Comparison of ENCODE assay signal across 31 mouse cellular contexts in genomic region chr5:96511005-96511404, GRCm38 (mm10).
"Had no signal": no experiment of that assay in that cellular context is flagged by ENCODE, and none has a peak within 500 bp of the region (broad histone marks: within the 10 kb centered on the region; RNA-seq: fewer than 3 reads in every experiment).

No protein-coding gene starts in this region.

- H3K27ac ChIP-seq: limb, embryonic 10.5 days; limb, embryonic 12.5 days; limb, embryonic 13.5 days; limb, embryonic 15.5 days; liver, embryonic 12.5 days; liver, embryonic 13.5 days; liver, embryonic 14.5 days; liver, embryonic 15.5 days; lung, embryonic 15.5 days; macrophage; midbrain, embryonic 10.5 days; midbrain, embryonic 12.5 days; midbrain, embryonic 13.5 days; midbrain, embryonic 15.5 days; neural tube, embryonic 12.5 days had no signal

- H3K9ac ChIP-seq: limb, embryonic 12.5 days; limb, embryonic 13.5 days; limb, embryonic 15.5 days; liver, embryonic 12.5 days; liver, embryonic 13.5 days; liver, embryonic 14.5 days; liver, embryonic 15.5 days; liver, postnatal 0 days; lung, embryonic 14.5 days; lung, embryonic 15.5 days; midbrain, embryonic 12.5 days; midbrain, embryonic 13.5 days; midbrain, embryonic 15.5 days; neural tube, embryonic 12.5 days had no signal

- H3K36me3 ChIP-seq: limb, embryonic 10.5 days; limb, embryonic 12.5 days; limb, embryonic 13.5 days; limb, embryonic 15.5 days; liver, embryonic 12.5 days; liver, embryonic 13.5 days; liver, embryonic 15.5 days; lung, embryonic 15.5 days; midbrain, embryonic 10.5 days; midbrain, embryonic 12.5 days; midbrain, embryonic 13.5 days; midbrain, embryonic 15.5 days; neural tube, embryonic 12.5 days had no signal

- H3K27me3 ChIP-seq: limb, embryonic 12.5 days; limb, embryonic 15.5 days; liver, embryonic 12.5 days; liver, embryonic 13.5 days; liver, embryonic 15.5 days; lung, embryonic 15.5 days; megakaryocyte, embryonic 14.5 days; midbrain, embryonic 12.5 days; midbrain, embryonic 13.5 days; midbrain, embryonic 15.5 days; neural tube, embryonic 12.5 days had no signal

- ATAC-seq: liver, embryonic 12.5 days; liver, postnatal 0 days; lung, postnatal 0 days; midbrain, embryonic 13.5 days; midbrain, embryonic 15.5 days had no signal

- DNase-seq: left cerebral cortex, postnatal 4 days; liver; liver, embryonic 13.5 days; liver, postnatal 0 days; lung, adult 18-20 months; lung, adult 2 months; lung, embryonic 14.5 days; lung, postnatal 10 days; lung, postnatal 14 days; lung, postnatal 36 days; lung, postnatal 4 days; midbrain, embryonic 14.5 days had no signal

- H3K4me1 ChIP-seq: limb, embryonic 15.5 days; liver, embryonic 15.5 days; lung, embryonic 15.5 days; megakaryocyte, embryonic 14.5 days; midbrain, embryonic 10.5 days; midbrain, embryonic 12.5 days; midbrain, embryonic 15.5 days; neural tube, embryonic 12.5 days had no signal

- H3K9me3 ChIP-seq: limb, embryonic 10.5 days; limb, embryonic 12.5 days; limb, embryonic 13.5 days; limb, embryonic 15.5 days; liver, embryonic 12.5 days; liver, embryonic 13.5 days; liver, embryonic 15.5 days; lung, embryonic 15.5 days; megakaryocyte, embryonic 14.5 days; midbrain, embryonic 10.5 days; midbrain, embryonic 12.5 days; midbrain, embryonic 13.5 days; midbrain, embryonic 15.5 days; neural tube, embryonic 12.5 days had no signal

- H3K4me3 ChIP-seq: limb, embryonic 10.5 days; limb, embryonic 12.5 days; limb, embryonic 13.5 days; limb, embryonic 15.5 days; liver, embryonic 12.5 days; liver, embryonic 13.5 days; liver, embryonic 15.5 days; lung, embryonic 15.5 days; megakaryocyte, embryonic 14.5 days; midbrain, embryonic 10.5 days; midbrain, embryonic 12.5 days; midbrain, embryonic 13.5 days; midbrain, embryonic 15.5 days; myocyte; neural tube, embryonic 12.5 days had no signal

- H3K4me2 ChIP-seq: limb, embryonic 12.5 days; limb, embryonic 13.5 days; limb, embryonic 15.5 days; liver, embryonic 11.5 days; liver, embryonic 12.5 days; liver, embryonic 13.5 days; liver, embryonic 15.5 days; lung, embryonic 14.5 days; lung, embryonic 15.5 days; midbrain, embryonic 11.5 days; midbrain, embryonic 12.5 days; midbrain, embryonic 13.5 days; midbrain, embryonic 15.5 days; neural tube, embryonic 12.5 days had no signal
